Mouse (Mus musculus) stomach, postnatal 0 days (tissue): ENCODE measurements at regions not wholly inside any gene's neighbourhood (a gene's known extent, or its start where the extent isn't known, plus 50 kb on each side); places are given as distances from the start of the nearest gene placed in this dataset.

Experiments
- CTCF ChIP-seq: IDR thresholded peaks from 2 replicates; pipeline ENCODE4 v1.5.1; 2016; ENCODE audit warnings: antibody characterized with exemption, low read depth, mild to moderate bottlenecking, moderate library complexity
- EP300 ChIP-seq: optimal IDR thresholded peaks from 2 replicates; pipeline ENCODE3; 2016; ENCODE audit warnings: antibody characterized with exemption

- no peak for TF ChIP-seq EP300
- TF ChIP-seq CTCF = no peak
These were observed 282.1 kb upstream of the Zdhhc25 start for GRCm38 (mm10) chr15:88318048-88318447.
